Mouse (Mus musculus): ENCODE measurements around the gene Pnpo.
A peak's percentile ranks its signal among the peaks of the same experiment; 100 is the strongest.

- TF ChIP-seq GATA1 (IDR thresholded peaks at IDR 0.05; ENCODE audit: low read length): peak; percentile 40; the same call in 1 of the 2 replicates
- TF ChIP-seq TAL1 (IDR thresholded peaks at IDR 0.05; ENCODE audit: low read length): peak; percentile 67
These were observed 3.0 kb downstream of the Pnpo start for GRCm38 (mm10) chr11:96940578-96941465.
